Mouse (Mus musculus) heart, adult 2 months (tissue): ENCODE data around the gene Otp. TPM values are rescaled to one million over a fixed set of nuclear protein-coding genes. Genes with fewer than 3 reads are reported as not detected.

ENCODE experiments used
- DNase-seq, 2 experiments: peaks; one replicate each; pipeline ENCODE4 v3.0.0; 2021
- H3K27ac ChIP-seq: fragments of 200-600 bp; 2 replicates; pipeline ENCODE4 v1.8.1; 2022
- H3K27me3 ChIP-seq: fragments of 200-500 bp; 2 replicates; pipeline ENCODE4 v1.6.1; 2012; ENCODE audit warnings: mild to moderate bottlenecking, low read length, inconsistent platforms, mixed read lengths; ENCODE audit not compliant: control insufficient read depth, insufficient read depth
- H3K36me3 ChIP-seq: fragments of 200-500 bp; 2 replicates; pipeline ENCODE4 v1.6.1; 2012; ENCODE audit warnings: low read length, inconsistent platforms; ENCODE audit not compliant: control insufficient read depth, insufficient read depth
- H3K4me1 ChIP-seq: fragments of 200-500 bp; 2 replicates; pipeline ENCODE4 v1.6.1; 2011; ENCODE audit warnings: low read length; ENCODE audit not compliant: control insufficient read depth, insufficient read depth
- H3K4me3 ChIP-seq: fragments of 200-600 bp; 2 replicates; pipeline ENCODE4 v1.8.1; 2022
- H3K79me2 ChIP-seq: fragments of 200-500 bp; replicated peaks from 2 replicates; pipeline ENCODE4 v1.6.1; 2012; ENCODE audit warnings: mild to moderate bottlenecking, inconsistent platforms, low read length, moderate library complexity, mixed read lengths; ENCODE audit not compliant: control insufficient read depth, insufficient read depth
- H3K9ac ChIP-seq: fragments of 200-500 bp; 2 replicates; pipeline ENCODE4 v1.6.1; 2012; ENCODE audit warnings: low read depth, mild to moderate bottlenecking, control low read depth, inconsistent platforms, low read length, mixed read lengths
- CTCF ChIP-seq: fragments of 200-600 bp; IDR thresholded peaks from 2 replicates; pipeline ENCODE4 v1.8.1; 2022; ENCODE audit warnings: antibody characterized with exemption, mild to moderate bottlenecking, moderate library complexity
- EP300 ChIP-seq: fragments of 200-500 bp; IDR thresholded peaks from 2 replicates; pipeline ENCODE4 v1.6.1; 2011; ENCODE audit warnings: low read depth, low read length, control low read depth; ENCODE audit not compliant: insufficient read depth
- POLR2A ChIP-seq: fragments of 200-500 bp; IDR thresholded peaks from 2 replicates; pipeline ENCODE4 v1.6.1; 2011; ENCODE audit warnings: mild to moderate bottlenecking, low read depth, low read length, control low read depth; ENCODE audit not compliant: insufficient read depth
- WGBS: fragments of 180-500 bp; shearing (Covaris S2); methylation state at CpG from one replicate; pipeline ENCODE4 v1.1.7; 2018; 5-methylcytosine and 5-hydroxymethylcytosine counted together
- intact Hi-C: fragments of 180-260 bp; cut with DNase I; formaldehyde crosslinking; loops from one replicate; pipeline ENCODE4 v1.15.1; 2025
- polyA plus RNA-seq: library from polyadenylated mRNA; depleted of rRNA; stranded (reverse); fragments of >200 nt; gene quantifications from 2 replicates; pipeline ENCODE4 v1.2.3, GENCODE M21; 2012
- total RNA-seq, 2 experiments: library from RNA; stranded (reverse); gene quantifications; 2 replicates each; pipeline ENCODE4 v1.2.3; 2021

Otp gene
- total and polyA plus RNA-seq, 3 experiments, result not detected

- Histone ChIP-seq H3K79me2 (no peaks in the 10 kb centered on the region), H3K4me3 (no peak overlapping the region), H3K27ac (no peak overlapping the region), H3K27me3 (peaks cover 13% of the 10 kb centered on the region; the same call in 1 of the 2 replicates), H3K9ac (no peak overlapping the region), H3K4me1 (no peaks in the 10 kb centered on the region), H3K36me3 (no peaks in the 10 kb centered on the region)
- TF ChIP-seq POLR2A, result no peak
- TF ChIP-seq CTCF, result no peak
- no peak for TF ChIP-seq EP300
- intact Hi-C loops, result loop anchor here (5.0 kb wide), 3 partner anchors 75 to 305 kb away; no protein-coding TSS in a partner anchor
- WGBS, result 38% methylated on average over 2 of the region's 2 CpGs
- DNase-seq, result no peak
Measured at GRCm38 (mm10) chr13:94866906-94867305, 8.5 kb upstream of the Otp start.

- H3K79me2 ChIP-seq, result no peaks in the 10 kb centered on the region
- 61% methylated on average over 4 of the region's 4 CpGs for WGBS
- no peak for DNase-seq
- no peak overlapping the region for H3K27ac ChIP-seq
- no peaks in the 10 kb centered on the region for H3K4me1 ChIP-seq
- no peaks in the 10 kb centered on the region for H3K36me3 ChIP-seq
- no peak for TF ChIP-seq CTCF
- no peak for TF ChIP-seq EP300
- TF ChIP-seq POLR2A, result no peak
- intact Hi-C loops, result loop anchor here (5.0 kb wide), 3 partner anchors 75 to 305 kb away; no protein-coding TSS in a partner anchor
- no peak overlapping the region for H3K4me3 ChIP-seq
- H3K9ac ChIP-seq, result no peak overlapping the region
- peaks cover 15% of the 10 kb centered on the region; the same call in 1 of the 2 replicates for H3K27me3 ChIP-seq
Measured at GRCm38 (mm10) chr13:94867772-94868171, 7.6 kb upstream of the Otp start.

GRCm38 (mm10) chr13:94868478-94868950 is 6.9 kb upstream of the Otp start:
- Histone ChIP-seq H3K27me3 (peaks cover 20% of the 10 kb centered on the region), H3K27ac (no peak overlapping the region), H3K4me3 (peak overlapping the region; percentile 35; the same call in 1 of the 2 replicates), H3K79me2 (no peaks in the 10 kb centered on the region), H3K4me1 (no peaks in the 10 kb centered on the region), H3K9ac (0 out of 2 replicates have a peak overlapping the region, but pooled peaks have one; percentile 27), H3K36me3 (no peaks in the 10 kb centered on the region)
- TF ChIP-seq EP300 (no peak), POLR2A (no peak), CTCF (peak; percentile 80)
- intact Hi-C loops, result loop anchor here (5.0 kb wide), 3 partner anchors 76 to 306 kb away; no protein-coding TSS in a partner anchor
- DNase-seq, result peak; percentile 37 to 56
- 2% methylated on average over 34 of the region's 35 CpGs for WGBS

DNA sequence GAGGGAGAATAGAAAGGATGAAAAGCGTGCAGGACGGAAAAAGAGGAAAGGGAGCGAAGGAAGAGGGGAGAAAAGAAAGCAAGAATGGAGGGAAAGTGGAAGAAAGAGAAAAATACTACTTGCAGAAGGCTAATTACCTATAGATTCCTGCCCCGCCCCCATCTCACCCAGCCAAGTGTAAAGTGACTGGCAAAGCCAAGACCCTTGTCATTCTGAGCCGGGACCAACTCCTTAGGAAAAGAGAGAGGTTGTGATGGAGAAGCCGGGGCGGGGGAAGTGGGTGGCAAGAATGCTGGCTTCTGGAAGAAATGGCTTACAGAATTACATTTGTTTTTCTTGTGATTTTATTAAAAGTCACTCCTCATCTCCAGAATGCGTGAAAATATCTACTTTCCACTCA is 5.9 kb upstream of the Otp start:
- Histone ChIP-seq H3K36me3 (no peaks in the 10 kb centered on the region), H3K79me2 (no peaks in the 10 kb centered on the region), H3K27me3 (peaks cover 24% of the 10 kb centered on the region), H3K4me1 (no peaks in the 10 kb centered on the region), H3K27ac (no peak overlapping the region), H3K4me3 (no peak overlapping the region), H3K9ac (no peak overlapping the region)
- DNase-seq, result no peak
- intact Hi-C loops, result loop anchor here (5.0 kb wide), 3 partner anchors 77 to 307 kb away; no protein-coding TSS in a partner anchor
- 8% methylated on average over 8 of the region's 8 CpGs for WGBS
- TF ChIP-seq POLR2A (no peak), CTCF (no peak), EP300 (no peak)

DNA sequence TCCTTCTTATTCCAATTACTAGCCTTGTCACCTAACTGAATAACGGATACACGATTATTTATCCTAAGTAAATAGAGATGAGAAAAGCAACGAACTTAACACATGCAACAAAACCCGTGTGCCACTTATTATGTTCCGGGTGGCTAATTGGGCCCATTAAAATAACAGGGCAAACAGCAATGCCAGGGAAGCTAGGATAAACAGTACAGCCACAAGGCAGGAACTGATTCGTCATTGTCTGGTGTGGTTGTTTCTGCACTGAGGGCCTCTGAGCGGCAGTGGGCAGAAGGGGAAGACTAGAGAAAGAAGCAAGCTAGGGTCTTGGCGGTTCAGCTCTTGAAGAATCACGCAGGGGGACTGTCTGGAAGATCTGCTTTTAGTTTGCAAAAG is 5.3 kb upstream of the Otp start:
- Histone ChIP-seq H3K4me1 (no peaks in the 10 kb centered on the region), H3K9ac (no peak overlapping the region), H3K36me3 (no peaks in the 10 kb centered on the region), H3K27me3 (peaks cover 29% of the 10 kb centered on the region), H3K27ac (no peak overlapping the region), H3K4me3 (no peak overlapping the region), H3K79me2 (no peaks in the 10 kb centered on the region)
- DNase-seq, result peak in 1 of 2 experiments; percentile 5
- TF ChIP-seq POLR2A, result no peak
- no peak for TF ChIP-seq CTCF
- WGBS, result 9% methylated on average over 9 of the region's 9 CpGs
- intact Hi-C loops, result no loop called here

GRCm38 (mm10) chr13:94870461-94871186 is 4.8 kb upstream of the Otp start:
- no peaks in the 10 kb centered on the region for H3K4me1 ChIP-seq
- no peak overlapping the region for H3K9ac ChIP-seq
- peaks cover 31% of the 10 kb centered on the region for H3K27me3 ChIP-seq
- H3K4me3 ChIP-seq, result no peak overlapping the region
- intact Hi-C loops, result no loop called here
- 3% methylated on average over 21 of the region's 21 CpGs for WGBS
- DNase-seq, result no peak
- no peaks in the 10 kb centered on the region for H3K79me2 ChIP-seq
- no peaks in the 10 kb centered on the region for H3K36me3 ChIP-seq
- TF ChIP-seq POLR2A (no peak), EP300 (no peak), CTCF (no peak)
- H3K27ac ChIP-seq, result no peak overlapping the region
